Mouse (Mus musculus): Measurements from ENCODE around the gene Hs3st2.
"Not testable (repeated sequence)": the region's sequence is repeated elsewhere in the genome, so short reads cannot be mapped to it uniquely, and the experiment has no call there.

Gene Hs3st2

DNA sequence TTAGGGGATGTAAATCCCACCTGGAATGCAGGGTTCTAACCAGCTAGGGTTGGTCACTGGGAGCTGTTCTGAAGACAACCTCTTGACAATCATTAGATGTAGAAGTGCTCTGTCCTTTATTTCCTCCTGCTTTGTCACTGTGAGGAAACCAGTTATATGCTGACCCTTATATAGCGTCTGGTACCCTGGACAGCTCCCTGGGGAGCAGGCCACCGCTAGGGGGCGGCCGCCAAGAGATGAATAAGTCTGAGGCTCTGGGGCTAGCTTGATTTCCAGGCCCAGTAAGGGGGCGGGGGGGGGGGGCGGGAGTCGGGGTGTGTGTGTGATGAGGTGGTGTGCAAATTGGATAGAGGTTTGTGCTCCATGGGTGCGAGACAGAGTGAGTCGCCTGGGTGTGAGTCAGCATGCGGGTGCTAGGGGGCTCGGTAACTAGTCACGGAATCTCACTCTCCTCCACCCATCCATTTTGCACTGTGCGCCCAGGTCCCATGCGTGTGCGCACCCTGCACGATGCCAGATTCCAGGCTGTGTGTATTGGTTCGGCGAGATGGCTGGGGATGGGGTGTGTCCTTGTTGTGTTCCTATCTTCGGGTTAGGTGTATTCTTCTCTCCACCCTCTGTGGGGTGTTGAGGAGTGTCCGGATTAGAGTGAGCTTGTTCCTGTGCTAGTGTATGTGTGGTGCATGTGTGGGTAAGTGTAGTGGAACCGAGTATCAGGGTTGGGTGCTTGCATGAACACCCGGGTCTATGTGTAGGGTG lies at the start of gene Hs3st2:
Hs3st2 (plus strand) TSS at position 635 of the 759 bp plus-strand sequence.
- DNase-seq (ENCODE audit: inconsistent ontology term), result peak; percentile 70

DNA sequence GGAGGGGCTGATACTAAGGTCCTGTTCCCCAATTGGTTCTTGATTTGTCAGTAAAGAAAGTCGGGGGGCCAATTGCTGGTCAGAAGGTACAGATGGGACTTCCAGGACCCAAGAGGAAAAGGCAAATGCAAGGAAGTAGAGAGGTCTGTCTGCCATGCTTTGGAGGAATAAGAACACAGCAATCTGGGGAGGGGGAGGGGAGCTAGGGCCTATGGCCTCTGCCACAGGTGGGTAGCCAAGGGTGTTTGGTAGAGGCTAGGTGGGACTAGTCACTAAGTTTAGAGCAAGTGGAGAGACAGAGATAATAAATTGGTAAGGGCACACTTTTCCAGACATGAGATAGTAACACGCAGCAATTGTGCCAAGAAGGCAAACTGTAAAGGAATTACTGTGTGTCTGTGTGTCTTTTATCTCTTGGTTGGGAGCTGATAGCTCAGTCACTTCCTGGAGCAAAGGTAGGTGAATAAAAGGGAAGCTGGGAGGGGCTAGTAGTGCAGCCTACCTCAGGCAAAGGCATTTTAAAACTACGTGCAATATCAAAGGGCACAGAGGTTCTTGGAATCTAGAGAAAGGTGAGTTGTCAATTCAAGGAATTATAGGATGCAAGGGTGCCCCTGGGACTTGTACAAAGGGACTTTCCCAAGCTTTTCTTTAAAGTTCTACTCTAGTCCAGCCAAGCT lies 43.2 kb upstream of the Hs3st2 start:
- DNase-seq (ENCODE audit: inconsistent ontology term), result no peak

DNA sequence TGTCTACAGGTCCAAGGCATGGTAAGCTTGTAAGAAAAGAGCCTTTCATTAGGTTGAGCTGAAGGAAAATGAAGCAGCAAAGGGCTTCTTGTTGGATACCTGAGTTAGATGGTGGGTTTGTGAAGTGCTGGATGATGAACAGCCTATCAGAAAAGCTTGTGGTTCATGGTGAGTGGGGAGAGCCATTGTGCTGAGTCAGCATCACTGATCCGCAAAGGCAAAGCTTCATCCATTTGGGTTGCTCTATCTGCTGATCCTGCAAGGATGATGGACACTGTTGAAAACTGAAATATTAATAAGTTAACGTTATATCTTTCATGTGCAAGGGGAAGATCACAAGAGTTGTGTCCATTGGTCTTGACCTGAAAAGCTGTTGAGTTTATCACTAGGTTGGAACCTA lies 40.0 kb upstream of the Hs3st2 start:
- DNase-seq (ENCODE audit: inconsistent ontology term), result no peak

DNA sequence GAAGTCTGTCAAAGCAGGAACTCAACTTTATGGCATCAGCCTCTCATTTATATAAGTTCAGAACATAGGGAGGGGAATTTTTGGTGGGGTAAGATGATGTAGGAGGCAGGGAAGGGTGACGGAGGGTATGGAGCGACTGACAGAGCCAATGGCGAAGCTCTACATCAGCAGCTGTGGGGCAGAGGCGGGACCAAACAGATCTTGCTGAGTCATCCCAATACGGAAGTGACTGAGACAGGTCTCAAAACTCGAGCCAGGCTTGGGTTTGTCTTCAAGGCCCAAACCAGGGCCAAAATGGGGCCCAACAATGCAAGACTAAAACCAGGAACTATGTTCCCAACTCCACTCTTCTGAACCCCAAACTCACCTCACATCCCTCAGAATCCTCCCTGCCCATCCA lies 30.2 kb upstream of the Hs3st2 start:
- DNase-seq (ENCODE audit: inconsistent ontology term), result not testable (repeated sequence)

DNA sequence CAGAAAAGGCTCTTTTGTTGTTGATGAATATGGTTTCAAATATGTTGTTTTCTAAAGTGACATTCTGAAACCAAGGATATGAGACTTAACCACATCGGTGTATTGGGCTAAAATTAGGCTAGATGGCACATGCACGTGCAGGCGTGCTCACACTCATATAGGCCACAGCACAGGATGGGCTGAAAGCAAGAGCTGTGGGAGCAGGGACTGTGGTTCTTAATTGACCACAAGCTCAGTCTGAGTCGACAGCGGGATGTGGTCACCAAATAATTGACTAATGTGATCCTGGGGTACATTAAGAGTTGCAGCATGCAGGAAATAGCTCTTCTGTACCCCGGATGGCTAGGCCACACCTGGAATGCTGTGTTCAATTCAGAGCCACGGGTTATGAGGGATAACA lies 26.1 kb upstream of the Hs3st2 start:
- DNase-seq (ENCODE audit: inconsistent ontology term), result no peak

DNA sequence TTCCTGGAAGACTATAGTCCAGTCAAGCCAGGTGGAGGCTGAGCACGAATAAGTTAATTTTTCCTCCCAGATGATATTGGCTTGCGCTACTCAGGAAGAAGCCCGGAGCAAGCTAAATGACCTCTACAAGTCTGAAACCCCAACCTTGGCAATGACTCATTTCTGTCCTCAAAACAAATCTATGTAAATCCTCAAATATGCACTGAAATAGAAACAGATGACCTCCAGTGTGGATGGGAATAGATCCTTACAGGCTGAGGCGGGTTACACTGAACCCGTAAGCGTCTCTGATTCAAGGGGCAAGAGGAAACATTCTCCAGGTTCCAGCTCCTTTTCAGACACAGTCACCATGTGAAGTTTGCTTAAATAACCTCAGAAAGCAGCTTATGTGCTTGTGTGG lies 24.5 kb upstream of the Hs3st2 start:
- DNase-seq (ENCODE audit: inconsistent ontology term), result no peak

DNA sequence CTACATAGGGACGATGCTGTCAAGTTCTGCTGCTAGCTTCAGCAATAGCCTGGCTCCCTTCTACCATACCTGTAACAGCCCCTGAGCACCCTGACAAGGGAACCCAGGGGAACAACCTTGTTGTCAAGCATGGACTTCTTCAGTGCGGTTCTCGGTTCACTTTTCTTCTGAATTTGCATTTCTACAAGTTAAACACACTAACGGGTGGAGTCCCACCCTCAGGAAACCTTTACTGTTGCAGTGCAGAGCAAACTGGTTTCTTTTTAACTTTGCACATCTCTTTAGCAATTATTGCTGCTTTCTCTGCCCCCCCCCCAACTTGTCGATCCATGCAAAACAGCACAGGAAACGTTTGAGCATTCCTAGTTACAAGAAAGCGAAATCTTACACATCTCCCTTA lies 19.7 kb upstream of the Hs3st2 start:
- DNase-seq (ENCODE audit: inconsistent ontology term), result no peak

DNA sequence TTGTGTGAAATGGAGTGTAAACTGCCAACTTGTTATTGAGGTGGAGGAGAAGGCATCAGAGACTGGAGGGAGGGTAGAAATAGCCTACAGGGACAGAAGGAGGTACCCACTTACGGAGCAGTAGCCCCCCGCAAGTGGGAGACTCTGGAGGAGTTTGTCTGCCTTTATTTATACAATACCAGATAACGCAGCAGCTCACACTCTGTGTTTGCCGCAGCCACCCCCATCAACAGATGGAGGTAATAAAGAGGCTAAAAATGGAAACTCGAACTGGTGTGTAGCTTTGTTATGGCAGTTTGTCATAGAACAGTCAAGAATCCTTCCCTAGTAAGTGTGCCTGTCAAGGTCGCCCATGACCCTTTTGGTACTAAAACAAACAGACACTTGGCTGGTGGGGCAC lies 16.2 kb upstream of the Hs3st2 start:
- no peak for DNase-seq (ENCODE audit: inconsistent ontology term)

DNA sequence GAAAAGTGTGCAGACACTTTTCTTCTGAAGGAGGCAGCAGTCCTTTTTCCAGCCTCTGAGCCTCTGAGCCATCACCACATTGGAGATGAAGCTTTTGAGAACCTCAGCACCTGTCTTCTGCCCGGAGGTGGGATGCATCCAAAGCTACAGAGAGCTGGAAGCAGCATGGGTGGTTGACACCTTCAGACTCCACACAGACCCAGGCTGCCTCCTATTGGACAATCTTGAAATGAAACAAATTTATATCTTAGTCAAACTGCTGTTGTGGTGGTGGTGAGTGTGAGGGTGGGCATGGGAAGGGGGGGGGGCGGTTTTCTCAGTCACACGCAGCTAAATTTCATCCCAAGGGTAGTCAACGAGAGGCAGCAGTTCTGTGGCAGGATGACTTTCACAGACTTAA lies 12.7 kb upstream of the Hs3st2 start:
- no peak for DNase-seq (ENCODE audit: inconsistent ontology term)

DNA sequence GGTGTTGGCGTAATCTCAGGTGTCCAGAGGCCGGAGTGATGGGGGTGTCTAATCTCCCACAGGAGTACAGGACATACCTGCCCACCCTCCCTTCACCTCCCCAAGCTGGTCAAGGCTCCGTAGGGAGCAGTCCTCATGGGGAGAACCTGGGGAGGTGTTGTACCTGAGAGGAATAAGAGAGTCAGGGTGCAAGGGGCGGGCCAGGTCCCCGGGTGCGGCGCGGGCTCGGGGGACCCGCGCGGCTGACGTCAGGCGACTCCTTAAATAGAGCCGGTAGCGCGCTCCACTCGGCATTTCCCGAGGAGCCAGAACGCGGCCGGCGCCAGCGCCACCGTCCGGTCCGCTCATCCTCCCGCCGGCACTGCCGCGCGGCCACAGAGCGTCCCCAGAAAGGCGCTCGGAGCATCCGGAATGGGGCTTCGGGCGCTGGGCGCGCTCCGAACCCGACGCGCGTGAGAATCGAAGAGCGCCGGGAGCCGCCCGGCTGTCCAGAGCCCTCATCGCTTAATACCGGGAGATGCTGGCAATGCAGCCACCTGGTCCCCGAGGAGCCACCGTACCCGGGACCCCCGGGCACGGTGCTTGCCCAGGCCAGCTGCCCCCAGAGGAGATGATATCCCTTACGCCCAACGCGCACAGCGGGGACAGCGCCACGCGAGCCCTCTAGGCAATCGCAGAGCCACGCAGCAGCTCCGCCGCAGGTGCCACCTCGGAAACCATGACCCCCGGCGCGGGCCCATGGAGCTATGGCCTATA lies 503 bp downstream of the Hs3st2 start:
- DNase-seq (ENCODE audit: inconsistent ontology term), result peak; percentile 14

DNA sequence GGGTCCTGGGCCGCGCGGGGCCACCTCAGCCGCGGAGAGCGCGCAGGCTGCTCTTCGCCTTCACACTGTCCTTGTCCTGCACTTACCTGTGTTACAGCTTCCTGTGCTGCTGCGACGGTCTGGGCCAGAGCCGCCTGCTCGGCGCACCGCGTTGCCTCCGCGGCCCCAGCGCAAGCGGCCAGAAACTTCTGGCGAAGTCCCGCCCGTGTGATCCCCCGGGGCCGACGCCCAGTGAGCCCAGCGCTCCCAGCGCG lies 1.0 kb downstream of the Hs3st2 start:
- no peak for DNase-seq (ENCODE audit: inconsistent ontology term)

DNA sequence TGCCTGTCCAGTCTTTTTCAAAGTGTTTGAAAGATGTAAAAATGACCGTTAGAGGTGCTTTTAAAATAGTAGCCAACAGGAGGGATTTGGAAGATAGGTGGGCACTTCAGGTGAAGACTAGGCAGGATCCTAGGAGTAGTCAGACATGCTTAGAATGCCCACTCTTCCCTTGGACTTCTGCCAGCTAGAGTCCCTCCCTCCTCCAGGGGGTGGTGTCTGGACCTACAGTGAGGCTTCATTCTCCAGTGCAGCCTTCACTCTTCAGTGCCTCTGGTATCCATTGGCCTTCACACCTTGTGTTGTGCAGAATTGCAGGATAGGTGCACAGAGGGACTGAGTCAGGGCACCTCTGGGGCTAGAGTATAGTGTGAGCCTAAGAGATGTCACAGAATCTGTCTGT lies 2.2 kb downstream of the Hs3st2 start:
- DNase-seq (ENCODE audit: inconsistent ontology term), result no peak

DNA sequence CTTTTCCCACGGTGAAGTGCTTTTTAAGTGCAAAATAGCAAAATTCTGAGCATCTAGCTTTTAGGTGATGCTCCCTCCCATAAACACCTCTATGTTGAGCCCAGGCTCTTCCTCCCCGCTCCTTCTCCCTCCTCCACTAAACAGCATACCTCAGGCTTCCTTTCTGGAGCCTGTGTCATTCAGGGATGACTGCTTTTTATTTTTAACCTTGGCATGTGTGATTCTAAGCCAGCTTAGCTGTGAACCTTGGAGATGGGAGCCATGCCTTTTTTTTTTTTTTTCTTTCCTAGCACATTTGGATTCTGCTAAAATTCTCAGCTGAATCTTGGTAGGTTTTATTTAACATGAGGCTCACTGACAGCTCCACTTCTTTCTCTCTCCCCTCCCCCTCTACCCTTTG lies 3.2 kb downstream of the Hs3st2 start:
- DNase-seq (ENCODE audit: inconsistent ontology term), result no peak

DNA sequence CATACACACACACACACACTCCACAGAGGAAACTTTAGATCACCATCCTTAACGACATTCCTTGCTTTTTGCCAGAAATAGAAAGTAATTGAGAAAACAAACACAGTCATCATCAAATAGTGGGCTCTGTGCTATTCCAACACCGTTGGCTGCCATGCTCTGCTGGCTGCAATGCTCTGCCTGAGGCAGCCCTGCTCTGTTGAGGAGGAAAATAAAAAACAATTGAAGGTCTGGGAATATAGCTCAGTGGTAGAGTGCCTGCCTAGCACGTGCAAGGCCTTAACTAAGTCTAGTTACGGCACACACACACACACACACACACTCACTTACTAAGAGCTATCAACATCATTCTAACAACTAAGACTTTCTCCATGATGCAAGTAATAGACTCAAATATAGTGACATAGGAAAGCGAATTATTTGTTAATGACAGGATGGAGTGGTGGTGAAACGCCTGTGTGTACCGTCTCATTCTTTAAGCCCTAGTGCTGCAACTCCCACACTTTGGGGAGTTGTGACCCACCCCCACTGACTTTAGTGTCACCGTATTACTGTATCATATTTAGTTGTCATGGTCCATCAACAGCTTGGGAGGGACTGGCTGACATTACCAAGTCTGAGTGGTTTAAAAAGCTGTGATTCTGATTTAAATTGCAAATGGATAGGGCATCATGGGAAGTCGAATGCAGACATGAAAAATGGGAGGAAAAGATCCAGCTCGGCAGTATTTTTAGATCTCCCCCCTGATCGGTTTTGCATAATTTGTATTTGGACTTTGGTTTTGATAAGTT lies 19.3 kb downstream of the Hs3st2 start:
- DNase-seq (ENCODE audit: inconsistent ontology term), result no peak

DNA sequence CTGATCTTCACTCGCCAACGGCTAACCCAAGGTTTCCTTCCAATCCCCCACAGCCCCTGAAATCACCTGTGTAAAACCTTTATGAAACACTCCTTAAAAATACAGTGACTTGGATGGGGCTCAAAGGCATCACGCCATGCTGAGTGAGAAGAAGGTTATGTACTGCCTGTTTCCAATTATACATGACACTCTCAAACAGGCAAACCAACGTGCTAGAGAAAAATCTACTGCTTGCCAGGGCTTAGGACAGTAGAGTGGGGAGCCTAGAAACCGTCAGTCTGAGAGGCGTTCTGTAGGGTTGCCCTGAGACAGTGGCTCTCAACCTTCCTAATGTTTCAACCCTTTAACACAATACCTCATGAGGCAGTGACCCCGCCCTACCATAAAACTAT lies 19.8 kb downstream of the Hs3st2 start:
- DNase-seq (ENCODE audit: inconsistent ontology term), result no peak

DNA sequence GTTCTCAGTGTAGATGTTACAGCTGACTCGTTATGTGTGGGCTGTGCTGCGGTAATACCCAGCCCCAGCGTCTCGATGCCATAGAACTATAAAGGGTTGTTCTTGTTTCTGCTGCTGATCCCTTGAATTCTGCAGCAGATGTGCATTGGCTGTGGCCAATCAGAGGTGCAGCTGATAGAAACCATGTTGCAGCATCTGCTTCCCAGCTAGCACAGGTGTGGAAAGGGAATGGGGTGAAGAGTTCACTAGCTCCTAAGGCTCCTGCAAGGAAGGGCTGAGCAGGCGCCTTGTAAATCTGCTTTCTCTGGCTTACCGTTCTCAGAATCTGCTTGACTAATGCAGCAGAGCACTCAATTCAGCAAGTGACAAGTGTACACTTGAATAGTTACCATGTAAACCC lies 45.2 kb downstream of the Hs3st2 start:
- DNase-seq (ENCODE audit: inconsistent ontology term), result no peak

DNA sequence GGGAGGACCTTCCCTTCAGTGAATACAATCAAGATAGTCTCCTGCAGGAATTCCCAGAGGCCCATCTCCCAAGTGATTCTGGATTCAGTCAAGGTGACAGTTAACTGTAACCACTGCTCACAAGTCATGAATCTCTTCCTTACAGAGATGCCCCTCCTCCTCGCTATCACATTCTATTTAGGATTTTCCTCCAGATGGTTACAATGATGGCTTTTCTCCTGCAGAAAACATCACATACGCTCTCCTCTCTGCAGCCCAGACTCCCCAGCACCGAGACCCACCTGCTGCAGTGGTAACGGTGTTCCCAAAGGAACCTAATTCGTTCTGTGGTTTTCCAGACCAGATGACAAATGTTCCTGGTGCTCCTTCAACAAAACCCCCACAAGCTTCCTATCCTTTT lies 49.5 kb downstream of the Hs3st2 start:
- no peak for DNase-seq (ENCODE audit: inconsistent ontology term)

DNA sequence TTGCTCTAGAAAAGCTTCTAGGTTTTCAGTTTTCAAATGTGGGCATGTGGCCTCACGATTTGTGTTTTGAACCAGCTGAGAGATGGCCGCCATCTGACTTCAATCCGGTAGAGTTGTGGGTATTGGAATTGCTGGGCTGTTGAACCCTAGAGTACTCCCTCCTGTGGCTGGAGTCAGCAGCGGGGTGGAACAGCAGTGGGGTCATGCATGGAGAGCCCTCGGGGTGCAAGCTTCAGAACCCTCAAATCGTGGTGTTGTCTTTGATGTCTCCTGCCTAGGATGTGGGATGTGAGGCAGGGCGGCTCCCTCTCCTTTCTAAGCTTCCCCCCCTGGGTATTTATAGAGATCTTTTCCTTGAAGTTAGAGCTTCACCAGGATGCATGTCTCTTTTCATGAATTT lies 52.7 kb downstream of the Hs3st2 start:
- no peak for DNase-seq (ENCODE audit: inconsistent ontology term)

DNA sequence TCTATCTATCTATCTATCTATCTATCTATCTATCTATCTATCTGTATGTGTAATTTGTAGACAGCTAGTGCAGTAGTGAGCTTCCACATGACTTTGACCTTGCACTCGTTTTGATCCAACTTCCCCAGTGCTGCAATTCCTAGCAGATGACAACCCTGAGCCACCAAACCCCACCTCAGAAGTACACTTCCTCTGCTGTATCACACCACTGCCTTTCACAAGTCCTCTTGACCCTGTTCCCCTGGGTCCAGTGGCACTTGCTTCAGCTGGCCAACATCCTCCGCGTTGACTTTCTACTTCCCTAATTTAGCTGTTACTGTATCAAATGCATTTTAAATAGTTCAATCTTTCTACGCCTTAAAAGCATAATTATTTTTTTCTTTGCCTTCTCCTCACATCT lies 54.6 kb downstream of the Hs3st2 start:
- DNase-seq (ENCODE audit: inconsistent ontology term), result no peak

DNA sequence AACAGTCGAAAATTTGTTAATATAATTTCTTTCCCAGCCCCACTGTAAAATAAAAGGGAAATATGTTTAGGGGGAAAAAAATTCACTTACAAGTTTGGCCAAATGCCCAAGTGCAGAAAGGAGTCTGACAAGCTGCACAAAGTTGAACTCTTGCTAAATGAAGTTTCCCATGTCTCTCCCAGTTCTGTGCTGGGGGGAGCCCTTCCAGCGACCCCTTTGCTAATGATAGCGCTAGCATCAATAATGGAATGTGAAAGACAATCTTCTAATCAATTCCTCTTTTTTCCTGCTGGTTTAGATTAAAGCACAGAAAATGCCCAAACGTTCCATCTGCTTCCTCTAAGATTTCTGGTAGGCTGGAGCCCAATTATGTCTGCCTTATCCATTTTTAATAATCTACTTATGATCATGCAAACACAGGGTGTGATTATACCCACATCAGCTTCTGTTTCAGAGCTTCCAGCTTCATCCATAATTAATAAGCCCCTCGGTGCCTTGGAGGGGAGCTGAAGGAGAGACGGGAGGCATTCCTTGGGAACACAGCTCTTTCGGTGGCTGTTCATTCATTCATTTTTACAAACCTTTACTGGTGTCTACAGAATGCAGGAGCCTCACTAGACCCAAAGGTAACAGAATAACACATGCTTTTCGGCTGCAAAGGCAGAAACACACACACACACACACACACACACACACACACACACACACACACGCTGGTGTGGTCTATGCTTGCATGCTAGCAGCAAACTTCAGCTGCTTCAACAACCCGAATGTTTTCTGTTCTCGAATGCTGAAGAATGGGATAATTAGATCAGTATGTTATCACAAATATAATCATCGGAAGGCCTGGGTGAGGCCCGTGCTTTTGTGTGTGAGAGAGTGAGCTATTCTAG lies 59.5 kb downstream of the Hs3st2 start:
- DNase-seq (ENCODE audit: inconsistent ontology term), result no peak

DNA sequence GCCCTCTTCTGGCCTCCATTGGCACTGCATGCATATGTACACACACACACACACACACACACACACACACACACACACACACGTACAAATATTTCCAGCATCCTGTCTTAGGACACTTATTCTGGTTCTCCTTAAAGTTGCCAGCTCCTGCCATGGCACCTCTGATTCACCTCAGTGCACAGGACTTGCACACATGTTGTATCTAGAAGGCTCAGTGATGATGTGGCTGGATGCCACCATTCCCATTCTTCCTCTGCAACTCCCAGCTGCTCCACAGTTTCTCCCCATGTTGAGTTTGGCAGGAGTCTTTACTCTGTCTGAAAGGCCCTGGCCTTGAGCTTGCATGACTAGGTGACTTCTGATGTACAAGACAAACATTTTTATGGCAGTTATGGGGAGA lies 65.1 kb downstream of the Hs3st2 start:
- no peak for DNase-seq (ENCODE audit: inconsistent ontology term)
